ENCODE assay signal across 9 mouse cellular contexts in the genomic region with DNA sequence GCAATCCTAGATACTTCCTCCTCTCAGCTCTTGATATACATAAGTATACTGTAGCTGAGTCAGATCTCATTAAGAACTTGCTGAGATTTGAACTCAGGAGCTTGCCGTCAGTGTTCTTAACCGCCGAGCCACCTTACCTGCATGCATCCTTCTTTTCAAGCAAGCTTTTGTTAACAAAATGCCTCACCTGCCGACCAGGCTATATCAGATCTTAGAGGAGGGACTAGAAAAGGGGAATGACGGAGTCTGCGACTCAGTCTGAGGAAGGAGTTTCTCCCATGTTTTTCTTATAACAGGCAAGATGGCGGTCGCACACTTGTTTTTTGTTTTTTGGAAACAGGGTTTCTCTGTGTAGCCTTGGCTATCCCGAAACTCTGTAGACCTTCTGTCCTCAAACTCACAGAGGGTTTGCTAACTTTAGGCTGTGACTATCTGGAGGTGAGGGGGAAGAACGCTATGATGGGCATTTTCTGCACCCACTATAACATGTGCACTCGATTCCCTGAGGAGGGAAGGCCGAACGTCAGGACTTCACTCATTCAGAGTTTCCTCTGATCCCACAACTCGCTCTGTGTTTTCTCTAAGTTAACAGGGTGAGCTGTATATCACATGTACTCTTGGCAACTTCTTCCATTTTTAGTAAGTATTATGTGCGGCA. TPM values are rescaled to one million over a fixed set of nuclear protein-coding genes. Genes with fewer than 3 reads are reported as not detected.
DNase-seq lines count a peak whose midpoint lies in the region; ATAC-seq and TF ChIP-seq lines count a peak whose summit lies in the region.
"Had no signal": no experiment of that assay in that cellular context is flagged by ENCODE, and none has a peak within 500 bp of the region (broad histone marks: within the 10 kb centered on the region; RNA-seq: fewer than 3 reads in every experiment).

No protein-coding gene starts in this region.

- 13% methylated on average over 15 of the region's 15 CpGs for WGBS in heart, embryonic 11.5 days (ENCODE audit: insufficient replicate concordance)
- 15% methylated on average over 15 of the region's 15 CpGs for WGBS in stomach, embryonic 14.5 days
- 19% methylated on average over 15 of the region's 15 CpGs for WGBS in stomach, postnatal 0 days
- 15% methylated on average over 15 of the region's 15 CpGs for WGBS in limb, embryonic 10.5 days

- H3K9me3 ChIP-seq in heart, embryonic 11.5 days (replicated peaks; ENCODE audit: control insufficient read depth, low read length), result no peaks in the 10 kb centered on the region
- no peaks in the 10 kb centered on the region for H3K9me3 ChIP-seq in stomach, embryonic 14.5 days (ENCODE audit: control insufficient read depth, low read depth, low read length)
- H3K9me3 ChIP-seq in stomach, postnatal 0 days (ENCODE audit: control insufficient read depth, low read length), result no peaks in the 10 kb centered on the region
- H3K9me3 ChIP-seq in limb, embryonic 10.5 days (replicated peaks), result no peaks in the 10 kb centered on the region

- no peaks in the 10 kb centered on the region for H3K36me3 ChIP-seq in heart, embryonic 11.5 days (ENCODE audit: control insufficient read depth, insufficient read depth, low read length)
- no peaks in the 10 kb centered on the region for H3K36me3 ChIP-seq in stomach, embryonic 14.5 days (ENCODE audit: control insufficient read depth, insufficient read depth, low read length)
- H3K36me3 ChIP-seq in stomach, postnatal 0 days (ENCODE audit: control insufficient read depth, insufficient read depth, low read length), result no peaks in the 10 kb centered on the region
- no peaks in the 10 kb centered on the region for H3K36me3 ChIP-seq in limb, embryonic 10.5 days

- H3K4me3 ChIP-seq in heart, embryonic 11.5 days (ENCODE audit: low read depth, low read length), result peak overlapping the region; percentile 43
- H3K4me3 ChIP-seq in stomach, embryonic 14.5 days (ENCODE audit: low read depth, low read length), result no peak overlapping the region
- H3K4me3 ChIP-seq in stomach, postnatal 0 days (ENCODE audit: low read depth, low read length), result no peak overlapping the region
- peak overlapping the region; percentile 53 for H3K4me3 ChIP-seq in limb, embryonic 10.5 days

- intact Hi-C loops in heart, postnatal 14 days (cut with DNase I), result no loop called here

- H3K4me1 ChIP-seq in heart, embryonic 11.5 days (ENCODE audit: control insufficient read depth, insufficient read depth, low read length), result peaks cover 6% of the 10 kb centered on the region; the same call in 1 of the 2 replicates
- no peaks in the 10 kb centered on the region for H3K4me1 ChIP-seq in stomach, embryonic 14.5 days (ENCODE audit: control insufficient read depth, insufficient read depth, low read length)
- H3K4me1 ChIP-seq in stomach, postnatal 0 days (replicated peaks; ENCODE audit: control insufficient read depth, insufficient read depth), result no peaks in the 10 kb centered on the region; the same call in 1 of the 2 replicates
- H3K4me1 ChIP-seq in limb, embryonic 10.5 days, result peaks cover 33% of the 10 kb centered on the region

- TF ChIP-seq CTCF in stomach, postnatal 0 days (IDR thresholded peaks at IDR 0.05; ENCODE audit: low read depth), result no peak

- no peak overlapping the region for H3K27ac ChIP-seq in heart, embryonic 11.5 days (ENCODE audit: low read depth, low read length)
- no peak overlapping the region for H3K27ac ChIP-seq in stomach, embryonic 14.5 days (ENCODE audit: low read length)
- no peak overlapping the region for H3K27ac ChIP-seq in stomach, postnatal 0 days (replicated peaks)
- no peak overlapping the region for H3K27ac ChIP-seq in limb, embryonic 10.5 days

- no peak for DNase-seq in heart, postnatal 14 days
- no peak for DNase-seq in stomach, postnatal 0 days (ENCODE audit: low spot score)
- peak; percentile 65 for DNase-seq in limb, embryonic 10.5 days (ENCODE audit: low spot score)
- DNase-seq in urinary bladder, postnatal 36 days (ENCODE audit: low spot score in 2 of 2), result no peak
- no peak for DNase-seq in lung, postnatal 14 days
- no peak for DNase-seq in spleen, adult 12 weeks (ENCODE audit: low spot score)
- DNase-seq: layer of hippocampus, postnatal 36 days had no signal

- H3K9ac ChIP-seq in heart, embryonic 11.5 days (ENCODE audit: low read depth, low read length), result no peak overlapping the region
- H3K9ac ChIP-seq in stomach, embryonic 14.5 days (replicated peaks; ENCODE audit: low read depth, low read length), result no peak overlapping the region
- no peak overlapping the region for H3K9ac ChIP-seq in stomach, postnatal 0 days (ENCODE audit: low read length)

- no peak for TF ChIP-seq EP300 in stomach, postnatal 0 days (optimal IDR thresholded peaks at IDR 0.05)

- H3K4me2 ChIP-seq in heart, embryonic 11.5 days, result peak overlapping the region; percentile 72
- H3K4me2 ChIP-seq in stomach, embryonic 14.5 days (replicated peaks; ENCODE audit: low read depth, low read length), result 0 out of 2 replicates have a peak overlapping the region, but pooled peaks have one; percentile 49
- no peak overlapping the region for H3K4me2 ChIP-seq in stomach, postnatal 0 days (replicated peaks; ENCODE audit: low read depth)

- peaks cover 37% of the 10 kb centered on the region for H3K27me3 ChIP-seq in heart, embryonic 11.5 days (ENCODE audit: control insufficient read depth, insufficient read depth, low read length)
- H3K27me3 ChIP-seq in stomach, embryonic 14.5 days (ENCODE audit: control insufficient read depth, insufficient read depth, low read length), result peaks cover 35% of the 10 kb centered on the region
- peaks cover 20% of the 10 kb centered on the region for H3K27me3 ChIP-seq in stomach, postnatal 0 days (ENCODE audit: control insufficient read depth, insufficient read depth, low read length)
- peaks cover 46% of the 10 kb centered on the region for H3K27me3 ChIP-seq in limb, embryonic 10.5 days (ENCODE audit: low read depth, poor library complexity, severe bottlenecking)

- no peak for ATAC-seq in heart, embryonic 11.5 days (replicated peaks; ENCODE audit: insufficient number of reproducible peaks, low FRiP score, low TSS enrichment)
- no peak for ATAC-seq in stomach, embryonic 14.5 days (ENCODE audit: insufficient number of reproducible peaks, insufficient read depth, low FRiP score, low read depth)
- ATAC-seq in stomach, postnatal 0 days (ENCODE audit: low FRiP score, low TSS enrichment), result no peak

RNA-seq across cellular contexts. Expression of a gene that starts 35.1 kb away (rescaled TPM):
- 0.89 and 1.3 TPM in 2 replicates for polyA plus RNA-seq in heart, embryonic 11.5 days (2014; fragmentation: Nextera tagmentation; extraction: Ambion mirVana)
- total RNA-seq in heart, postnatal 14 days (2021), result under 1 TPM; 0.45 to 0.46 TPM
- polyA plus RNA-seq in stomach, embryonic 14.5 days (2014; fragmentation: Nextera tagmentation; extraction: Ambion mirVana), result 3.0 and 3.8 TPM in 2 replicates
- 2.5 and 3.8 TPM in 2 replicates for polyA plus RNA-seq in stomach, postnatal 0 days (2015; fragmentation: Nextera tagmentation; extraction: Ambion mirVana)
- 0.60 and 0.85 TPM in 2 replicates for polyA plus RNA-seq in limb, embryonic 10.5 days (2016; fragmentation: Nextera tagmentation; extraction: Ambion mirVana)

RNA-seq across cellular contexts. Expression of a gene that starts 59.3 kb away (rescaled TPM):
- polyA plus RNA-seq in heart, embryonic 11.5 days (2014; fragmentation: Nextera tagmentation; extraction: Ambion mirVana), result 6.6 and 7.1 TPM in 2 replicates
- total RNA-seq in heart, postnatal 14 days (2021), result 100 to 1,000 TPM; 121 to 256 TPM
- polyA plus RNA-seq in stomach, embryonic 14.5 days (2014; fragmentation: Nextera tagmentation; extraction: Ambion mirVana), result 20.5 and 23.7 TPM in 2 replicates
- 3.8 and 5.5 TPM in 2 replicates for polyA plus RNA-seq in stomach, postnatal 0 days (2015; fragmentation: Nextera tagmentation; extraction: Ambion mirVana)
- polyA plus RNA-seq in limb, embryonic 10.5 days (2016; fragmentation: Nextera tagmentation; extraction: Ambion mirVana), result 8.2 and 10.7 TPM in 2 replicates

Comparison
In these comparisons a context has a peak if more than half of its experiments do, and no peak if none do; other contexts are left out.
1. H3K4me3 ChIP-seq: peak in heart, embryonic 11.5 days (single experiment) and limb, embryonic 10.5 days (single experiment); none in stomach, embryonic 14.5 days (single experiment) and stomach, postnatal 0 days (single experiment).